Mouse (Mus musculus) cortical plate, adult 2 months (tissue): ENCODE data around the gene Mrps24.

Source experiments
- CTCF ChIP-seq: fragments of 200-500 bp; IDR thresholded peaks from 2 replicates; pipeline ENCODE4 v1.5.1; 2011; ENCODE audit warnings: mild to moderate bottlenecking, control low read depth, low read length; ENCODE audit not compliant: insufficient read depth; ENCODE audit errors: extremely low read depth
- POLR2A ChIP-seq: fragments of 200-500 bp; IDR thresholded peaks from 2 replicates; pipeline ENCODE4 v1.6.1; 2011; ENCODE audit warnings: mild to moderate bottlenecking, low read length, control low read depth; ENCODE audit not compliant: insufficient read depth; ENCODE audit errors: extremely low read depth

GRCm38 (mm10) chr11:5734323-5734722, 18.8 kb upstream of the Mrps24 start:
- TF ChIP-seq POLR2A (no peak), CTCF (no peak)
